Mouse (Mus musculus) heart, postnatal 0 days (tissue): Measurements from ENCODE around the gene Ccdc185. TPM values are rescaled to one million over a fixed set of nuclear protein-coding genes. Genes with fewer than 3 reads are reported as not detected.

ENCODE experiments used
- ATAC-seq: fragments of 200-750 bp; cut with Nextera tagmentation; 2 replicates; pipeline ENCODE4 v1.8.0; 2017; ENCODE audit warnings: low read depth, moderate number of reproducible peaks, moderate library complexity; ENCODE audit not compliant: insufficient read depth
- DNase-seq: peaks from one replicate; pipeline ENCODE4 v3.0.0-alpha.2; 2016; ENCODE audit warnings: low spot score
- H3K27ac ChIP-seq: fragments of 300-500 bp; sonication (generic); 2 replicates; pipeline ENCODE4 v1.5.1; 2014; ENCODE audit warnings: low read depth, mild to moderate bottlenecking
- H3K27me3 ChIP-seq: fragments of 300-500 bp; sonication (generic); 2 replicates; pipeline ENCODE4 v1.6.1; 2014; ENCODE audit warnings: low read length, mixed read lengths; ENCODE audit not compliant: control insufficient read depth, insufficient read depth
- H3K36me3 ChIP-seq: fragments of 300-500 bp; sonication (generic); replicated peaks from 2 replicates; pipeline ENCODE4 v1.6.1; 2014; ENCODE audit warnings: low read length, mixed read lengths; ENCODE audit not compliant: control insufficient read depth, insufficient read depth
- H3K4me1 ChIP-seq: fragments of 300-500 bp; sonication (generic); 2 replicates; pipeline ENCODE4 v1.6.1; 2014; ENCODE audit warnings: antibody characterized with exemption; ENCODE audit not compliant: control insufficient read depth, insufficient read depth
- H3K4me2 ChIP-seq: fragments of 300-500 bp; sonication (generic); 2 replicates; pipeline ENCODE4 v1.6.1; 2014; ENCODE audit warnings: low read depth, mild to moderate bottlenecking, low read length, moderate library complexity
- H3K4me3 ChIP-seq: fragments of 300-500 bp; sonication (generic); 2 replicates; pipeline ENCODE4 v1.5.1; 2014; ENCODE audit warnings: low read depth, low read length
- H3K9ac ChIP-seq: fragments of 300-500 bp; sonication (generic); replicated peaks from 2 replicates; pipeline ENCODE4 v1.6.1; 2014; ENCODE audit warnings: low read depth, low read length, mixed read lengths
- H3K9me3 ChIP-seq: fragments of 300-500 bp; sonication (generic); replicated peaks from 2 replicates; pipeline ENCODE4 v1.6.1; 2016; ENCODE audit warnings: low read length; ENCODE audit not compliant: control insufficient read depth
- CTCF ChIP-seq: IDR thresholded peaks from 2 replicates; pipeline ENCODE4 v1.5.1; 2016; ENCODE audit warnings: antibody characterized with exemption, control low read depth, low read depth
- EP300 ChIP-seq: IDR thresholded peaks from 2 replicates; pipeline ENCODE4 v1.6.1; 2016; ENCODE audit warnings: antibody characterized with exemption, low read depth
- WGBS: fragments of 180-500 bp; shearing (Covaris S2); extraction: QIAGEN DNeasy Blood & Tissue Kit; methylation state at CpG from one replicate; pipeline ENCODE4 v1.1.7; 2014; 5-methylcytosine and 5-hydroxymethylcytosine counted together
- polyA plus RNA-seq: library from polyadenylated mRNA; unstranded; fragments of >200 nt; fragmentation: Nextera tagmentation; extraction: Ambion mirVana; gene quantifications from 2 replicates; pipeline ENCODE4 v1.2.1, GENCODE M21; 2015
- total RNA-seq: library from RNA; depleted of rRNA; stranded (reverse); fragments of >200 nt; gene quantifications from 2 replicates; pipeline ENCODE4 v1.2.3, GENCODE M21; 2014; ENCODE audit warnings: low replicate concordance

Ccdc185 gene
- total and polyA plus RNA-seq, 2 experiments from 2014 or later: not detected

- no peak for ATAC-seq
- no peaks in the 10 kb centered on the region for H3K9me3 ChIP-seq
- 40% methylated on average over 6 of the region's 6 CpGs for WGBS
Observed at GRCm38 (mm10) chr1:182788896-182789295, 39.9 kb upstream of the Ccdc185 start.

GRCm38 (mm10) chr1:182787030-182787429, 38.0 kb upstream of the Ccdc185 start:
- DNase-seq: no peak
- Histone ChIP-seq H3K4me1 (peaks cover under 1% of the 10 kb centered on the region; the same call in 1 of the 2 replicates), H3K9me3 (no peaks in the 10 kb centered on the region), H3K9ac (no peak overlapping the region), H3K36me3 (no peaks in the 10 kb centered on the region), H3K27ac (no peak overlapping the region), H3K4me3 (no peak overlapping the region), H3K27me3 (no peaks in the 10 kb centered on the region), H3K4me2 (no peak overlapping the region)
- TF ChIP-seq EP300: no peak
- TF ChIP-seq CTCF: no peak
- ATAC-seq: no peak
- 46% methylated on average over 7 of the region's 7 CpGs for WGBS

More at GRCm38 (mm10) chr1:182788896-182789295, 39.9 kb upstream of the Ccdc185 start:
- Histone ChIP-seq H3K4me3 (no peak overlapping the region), H3K9ac (no peak overlapping the region), H3K27me3 (no peaks in the 10 kb centered on the region), H3K4me1 (peaks cover 7% of the 10 kb centered on the region; the same call in 1 of the 2 replicates), H3K36me3 (no peaks in the 10 kb centered on the region), H3K27ac (no peak overlapping the region), H3K4me2 (no peak overlapping the region)
- no peak for TF ChIP-seq CTCF
- no peak for TF ChIP-seq EP300
- no peak for DNase-seq

GRCm38 (mm10) chr1:182785504-182785903, 36.5 kb upstream of the Ccdc185 start:
- ATAC-seq (no peak), DNase-seq (no peak)
- Histone ChIP-seq H3K4me2 (no peak overlapping the region), H3K4me1 (no peaks in the 10 kb centered on the region), H3K36me3 (no peaks in the 10 kb centered on the region), H3K4me3 (no peak overlapping the region), H3K9ac (no peak overlapping the region), H3K9me3 (no peaks in the 10 kb centered on the region), H3K27ac (no peak overlapping the region), H3K27me3 (no peaks in the 10 kb centered on the region)
- TF ChIP-seq EP300: no peak
- no peak for TF ChIP-seq CTCF
- WGBS: 84% methylated on average over 5 of the region's 5 CpGs

- no peak for DNase-seq
- Histone ChIP-seq H3K27me3 (no peaks in the 10 kb centered on the region), H3K36me3 (no peaks in the 10 kb centered on the region), H3K9ac (no peak overlapping the region), H3K4me2 (no peak overlapping the region), H3K27ac (no peak overlapping the region), H3K4me1 (no peaks in the 10 kb centered on the region), H3K9me3 (no peaks in the 10 kb centered on the region), H3K4me3 (no peak overlapping the region)
- TF ChIP-seq EP300 (no peak), CTCF (no peak)
- no peak for ATAC-seq
- WGBS: 75% methylated on average over 3 of the region's 3 CpGs
Observed at GRCm38 (mm10) chr1:182784784-182785183, 35.8 kb upstream of the Ccdc185 start.

GRCm38 (mm10) chr1:182783774-182784173, 34.8 kb upstream of the Ccdc185 start:
- Histone ChIP-seq H3K27ac (no peak overlapping the region), H3K27me3 (no peaks in the 10 kb centered on the region), H3K4me1 (no peaks in the 10 kb centered on the region), H3K36me3 (no peaks in the 10 kb centered on the region), H3K4me2 (no peak overlapping the region), H3K9ac (no peak overlapping the region), H3K9me3 (no peaks in the 10 kb centered on the region), H3K4me3 (no peak overlapping the region)
- ATAC-seq: no peak
- no peak for TF ChIP-seq EP300
- no peak for TF ChIP-seq CTCF
- no peak for DNase-seq
- WGBS: 80% methylated on average over 7 of the region's 7 CpGs

- ATAC-seq (no peak), DNase-seq (no peak)
- H3K4me3 ChIP-seq: no peak overlapping the region
- H3K4me1 ChIP-seq: no peaks in the 10 kb centered on the region
- H3K9ac ChIP-seq: no peak overlapping the region
- no peaks in the 10 kb centered on the region for H3K9me3 ChIP-seq
- H3K27me3 ChIP-seq: no peaks in the 10 kb centered on the region
- H3K4me2 ChIP-seq: no peak overlapping the region
- 78% methylated on average over 6 of the region's 6 CpGs for WGBS
- no peak overlapping the region for H3K27ac ChIP-seq
- TF ChIP-seq EP300 (no peak), CTCF (no peak)
- H3K36me3 ChIP-seq: no peaks in the 10 kb centered on the region
Observed at GRCm38 (mm10) chr1:182779024-182779520, 30.1 kb upstream of the Ccdc185 start.
